Mouse (Mus musculus): ENCODE measurements around the gene B4galt1.
"Not testable (repeated sequence)": the region's sequence is repeated elsewhere in the genome, so short reads cannot be mapped to it uniquely, and the experiment has no call there.

Gene B4galt1

DNA sequence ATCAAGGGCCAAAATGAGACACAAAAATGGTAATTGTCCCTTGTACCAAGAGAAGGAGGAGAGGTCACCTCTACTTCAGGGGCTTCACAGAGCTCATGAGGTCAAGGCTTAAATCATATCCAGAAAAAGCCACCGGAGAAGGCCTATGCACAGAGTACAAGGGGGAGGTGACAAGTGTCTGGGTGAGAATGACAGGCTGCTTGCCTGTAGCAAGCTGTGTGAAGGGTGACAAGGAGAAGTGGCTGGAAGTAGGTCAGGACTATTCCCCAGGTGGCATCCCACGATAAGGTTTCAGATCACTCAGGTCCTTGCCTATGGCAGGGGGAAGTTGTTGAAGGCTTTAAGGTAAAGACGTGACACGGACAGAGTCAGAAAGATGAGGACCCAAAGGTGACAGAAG lies 33.8 kb downstream of the B4galt1 start:
- in situ Hi-C loops (cut with MseI, MboI), result no loop called here

DNA sequence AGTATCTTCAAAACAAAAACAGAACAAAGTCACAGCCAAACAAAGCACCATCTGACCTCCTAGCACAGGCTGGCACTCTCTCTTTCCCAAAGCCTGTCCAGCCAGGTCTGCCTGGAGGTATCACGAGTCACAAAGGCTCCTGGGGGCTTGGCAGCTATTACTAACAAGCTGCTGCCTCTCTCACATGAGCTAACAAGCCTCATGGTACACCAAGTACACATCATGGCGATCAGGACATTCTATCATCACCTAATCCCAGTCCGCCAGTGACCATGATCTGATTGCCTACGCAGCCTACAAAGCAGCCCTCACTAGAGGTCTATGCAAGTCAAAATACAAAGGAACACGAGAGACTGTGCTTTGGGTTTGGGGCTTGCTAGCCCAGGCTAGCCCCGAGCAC lies 34.7 kb downstream of the B4galt1 start:
- in situ Hi-C loops (cut with MseI, MboI), result no loop called here

DNA sequence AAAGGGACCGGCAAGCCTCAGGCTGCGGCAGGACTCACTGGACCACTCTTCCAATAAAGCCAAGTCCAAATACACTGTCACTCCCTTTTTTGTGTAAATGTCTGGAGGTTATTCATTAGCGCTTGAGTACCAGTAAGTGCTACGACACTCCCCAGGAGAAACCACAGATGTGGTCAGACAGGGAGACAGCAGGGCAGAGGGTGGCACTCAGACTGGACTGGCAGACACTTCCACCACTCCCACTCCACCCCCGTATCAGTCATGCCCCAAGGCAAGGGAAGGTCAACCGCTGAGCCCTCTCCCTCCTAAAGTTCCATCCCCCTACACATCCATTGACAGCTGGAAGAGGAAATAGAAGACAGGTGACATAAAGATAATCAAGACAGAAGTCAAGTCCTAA lies 35.4 kb downstream of the B4galt1 start:
- in situ Hi-C loops (cut with MseI, MboI), result no loop called here

DNA sequence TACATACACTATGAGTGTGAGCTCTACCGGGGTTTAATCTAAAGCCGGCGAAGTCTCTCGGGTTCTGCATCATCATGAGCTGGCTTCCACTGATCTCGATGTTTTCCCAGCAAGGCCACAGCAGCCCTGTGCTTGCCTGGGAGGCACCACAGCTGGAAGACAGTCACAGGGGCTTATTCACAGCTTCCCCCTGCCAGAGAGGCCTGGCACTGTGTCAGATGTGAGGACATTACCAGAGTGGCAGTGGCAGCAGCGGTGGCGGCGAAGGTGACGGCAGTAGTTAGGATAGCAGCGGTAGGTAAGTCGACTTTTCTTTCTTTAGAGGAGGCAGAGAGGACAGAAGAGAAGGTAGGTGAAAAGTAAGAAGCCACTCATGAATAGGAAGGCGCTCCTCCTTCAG lies 35.9 kb downstream of the B4galt1 start:
- in situ Hi-C loops (cut with MseI, MboI), result no loop called here

DNA sequence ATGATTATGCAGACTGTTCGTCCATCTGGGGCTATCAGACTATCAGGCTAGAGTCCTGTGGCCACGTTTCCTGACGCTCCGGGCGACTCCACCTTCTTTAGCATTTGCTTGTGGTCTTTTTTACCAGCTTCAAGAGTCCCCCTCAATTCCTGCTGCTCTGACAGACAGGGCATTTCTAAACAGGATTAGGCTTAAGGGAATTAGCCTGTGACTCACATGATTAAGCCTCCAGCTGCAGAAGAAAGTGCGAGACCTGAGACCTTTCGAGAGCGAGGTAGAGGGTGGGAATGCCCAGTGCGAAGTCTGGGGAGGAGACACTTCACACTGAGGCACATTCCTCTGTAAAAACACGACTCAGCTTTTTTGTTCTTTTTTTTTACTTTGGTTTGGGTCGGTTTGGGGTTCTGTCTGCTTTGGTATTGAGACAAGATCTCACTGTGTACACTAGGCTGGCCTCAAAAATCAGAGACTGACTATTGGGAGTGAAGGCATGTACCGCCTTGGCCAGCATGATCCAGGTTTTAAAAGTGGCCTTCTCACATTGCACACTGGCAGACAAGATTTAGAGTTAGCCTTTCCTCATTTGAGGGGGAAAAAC lies 37.9 kb downstream of the B4galt1 start:
- in situ Hi-C loops (cut with MseI, MboI), result no loop called here

DNA sequence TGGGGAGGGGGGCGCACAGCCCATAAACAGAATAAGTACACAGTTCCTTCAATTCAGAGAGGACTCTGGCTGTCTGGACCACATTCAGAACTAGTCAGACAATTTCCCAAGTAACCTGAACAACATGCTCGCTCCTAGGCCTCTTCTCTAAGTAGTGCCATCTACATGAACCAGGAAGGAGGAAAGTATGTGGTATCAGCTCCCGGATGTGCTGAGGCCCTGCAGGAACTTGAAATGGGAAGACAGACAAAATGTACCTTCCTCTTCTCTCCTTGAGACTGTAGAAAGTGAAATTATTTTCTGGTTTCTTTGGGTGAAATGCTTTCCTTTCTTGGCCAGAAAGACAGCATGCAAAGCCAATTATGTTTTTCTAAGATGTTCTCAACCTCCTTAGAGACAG lies 38.7 kb downstream of the B4galt1 start:
- in situ Hi-C loops (cut with MseI, MboI), result no loop called here

DNA sequence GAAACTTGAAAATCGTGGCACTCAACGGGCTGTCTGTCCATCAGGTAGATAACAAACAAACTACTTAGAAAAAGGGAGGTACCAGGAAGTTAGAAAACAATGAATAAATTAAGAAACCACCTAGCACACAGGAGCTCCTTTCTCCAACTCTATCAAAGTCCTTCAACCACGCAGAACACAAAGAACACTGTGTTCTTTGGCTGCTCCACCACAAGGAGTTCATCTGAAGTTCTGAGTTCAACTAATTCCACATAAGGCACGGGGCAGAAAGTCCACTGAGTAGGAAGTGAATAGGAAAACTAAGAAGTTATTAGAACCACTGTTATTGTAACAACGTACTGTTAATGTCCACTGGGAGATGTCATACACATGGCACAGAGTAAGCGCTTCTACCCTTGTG lies 39.4 kb downstream of the B4galt1 start:
- in situ Hi-C loops (cut with MseI, MboI), result no loop called here

DNA sequence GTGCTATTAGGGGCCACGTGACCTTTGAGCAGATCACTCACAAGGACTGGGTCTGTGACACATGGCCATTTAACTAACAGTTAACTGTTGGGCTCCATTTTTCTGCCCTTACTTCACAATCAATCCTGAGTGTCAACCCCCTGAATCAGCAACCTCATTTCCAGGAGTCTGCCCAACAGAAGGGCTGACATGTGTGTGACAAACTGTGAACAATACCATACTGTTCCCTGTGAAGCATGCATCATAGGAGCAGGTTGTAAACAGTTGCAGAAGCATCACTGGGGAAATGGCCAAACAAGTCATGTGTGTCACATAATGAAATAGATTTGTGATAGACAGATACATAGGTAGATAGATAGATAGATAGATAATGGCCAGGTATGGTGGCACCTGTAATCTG lies 40.9 kb downstream of the B4galt1 start:
- in situ Hi-C loops (cut with MseI, MboI), result no loop called here

DNA sequence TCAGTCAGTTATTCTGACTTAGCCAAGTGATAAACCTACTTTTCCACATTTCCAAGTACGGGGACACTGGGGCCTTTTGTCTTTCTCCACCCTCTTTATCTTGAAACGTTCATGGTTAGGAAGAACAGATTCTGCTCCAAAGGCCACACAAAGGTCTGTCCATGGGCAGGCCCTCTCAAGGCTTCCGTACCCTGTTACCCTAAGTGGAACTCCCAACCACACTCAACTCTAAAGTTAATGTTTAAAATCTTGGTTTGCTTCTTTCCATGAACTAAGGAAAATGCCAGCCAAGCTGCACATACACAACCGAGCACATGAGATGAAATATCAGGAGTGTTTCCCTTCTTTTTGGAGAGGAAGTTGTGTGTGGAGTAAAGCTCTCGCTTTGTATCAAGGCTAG lies 43.3 kb downstream of the B4galt1 start:
- in situ Hi-C loops (cut with MseI, MboI), result no loop called here

DNA sequence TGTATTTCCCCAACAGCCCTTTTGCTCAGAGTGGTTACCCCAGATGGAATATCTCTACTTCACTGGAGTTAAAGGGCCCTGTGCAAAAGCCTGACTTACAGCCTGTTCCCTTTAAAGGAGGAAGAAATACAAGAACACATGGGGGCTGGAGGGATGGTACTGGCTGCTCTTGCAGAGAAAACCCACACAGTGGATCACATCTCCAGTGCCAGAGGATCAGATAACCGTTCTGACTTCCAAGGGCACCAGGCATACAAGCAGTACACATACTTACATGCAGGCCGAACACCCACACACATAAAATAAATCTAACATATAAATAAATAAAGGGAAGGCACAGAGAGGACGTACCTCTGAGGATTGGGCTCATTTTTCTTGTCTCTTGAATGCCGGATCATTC lies 46.4 kb downstream of the B4galt1 start:
- in situ Hi-C loops (cut with MseI, MboI), result no loop called here

DNA sequence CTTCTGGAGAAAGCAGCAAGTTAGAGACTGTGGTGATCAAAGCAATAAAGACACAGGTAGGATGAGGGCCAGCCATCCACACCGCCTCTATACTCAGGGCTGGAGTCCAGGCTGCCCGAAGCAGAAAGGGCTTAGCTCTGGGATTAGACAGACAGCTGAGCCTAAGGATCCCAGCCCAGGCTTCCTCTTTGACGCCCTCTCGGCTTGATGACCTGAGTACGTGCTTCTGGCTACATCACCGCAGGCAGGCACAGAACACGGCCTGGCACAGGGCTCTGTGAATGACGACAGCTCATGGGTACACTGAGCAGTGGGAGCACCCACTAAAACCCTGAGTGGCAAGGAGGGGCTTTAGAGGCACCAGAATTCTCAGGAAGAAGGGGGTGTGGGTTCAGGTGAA lies 48.4 kb downstream of the B4galt1 start:
- in situ Hi-C loops (cut with MseI, MboI), result no loop called here

DNA sequence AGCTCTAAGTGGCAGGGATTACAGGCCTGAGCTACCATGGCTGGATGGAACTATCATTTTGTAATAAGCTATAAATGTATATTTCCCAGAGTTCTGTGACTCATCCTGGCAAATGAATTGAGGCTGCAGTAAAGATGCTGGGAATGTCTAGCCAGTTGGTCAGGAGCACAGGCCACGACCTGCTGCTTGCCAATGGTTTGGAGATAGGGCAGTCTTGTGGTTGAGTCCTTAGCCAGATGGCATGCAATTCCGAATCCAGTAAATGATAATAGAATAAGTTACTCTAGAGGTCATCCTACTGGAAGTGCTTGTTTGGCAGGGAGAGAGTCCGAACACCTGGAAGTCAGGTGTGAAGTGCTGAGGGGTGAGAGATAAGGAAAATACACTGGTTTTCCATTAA lies 51.0 kb downstream of the B4galt1 start:
- in situ Hi-C loops (cut with MseI, MboI), result no loop called here

DNA sequence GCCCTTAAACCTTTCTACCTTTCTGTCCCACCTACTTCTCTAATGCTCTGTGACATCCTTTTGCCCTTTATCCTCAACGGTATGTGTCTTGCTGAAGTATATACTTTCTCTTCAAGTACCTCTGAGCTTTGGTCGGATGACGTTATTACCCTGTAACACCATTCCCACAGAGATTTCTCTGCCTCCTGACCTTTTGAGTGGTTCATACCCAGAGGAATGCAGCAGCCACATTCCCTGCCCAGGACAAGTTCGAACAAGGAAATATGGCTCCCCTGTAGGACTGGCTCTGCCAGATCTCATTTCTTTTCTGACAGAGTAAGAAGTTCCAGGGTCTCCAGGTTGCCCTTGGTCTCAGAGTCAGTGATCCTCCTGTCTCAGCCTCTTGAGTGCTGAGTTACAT lies 51.9 kb downstream of the B4galt1 start:
- in situ Hi-C loops (cut with MseI, MboI), result no loop called here

DNA sequence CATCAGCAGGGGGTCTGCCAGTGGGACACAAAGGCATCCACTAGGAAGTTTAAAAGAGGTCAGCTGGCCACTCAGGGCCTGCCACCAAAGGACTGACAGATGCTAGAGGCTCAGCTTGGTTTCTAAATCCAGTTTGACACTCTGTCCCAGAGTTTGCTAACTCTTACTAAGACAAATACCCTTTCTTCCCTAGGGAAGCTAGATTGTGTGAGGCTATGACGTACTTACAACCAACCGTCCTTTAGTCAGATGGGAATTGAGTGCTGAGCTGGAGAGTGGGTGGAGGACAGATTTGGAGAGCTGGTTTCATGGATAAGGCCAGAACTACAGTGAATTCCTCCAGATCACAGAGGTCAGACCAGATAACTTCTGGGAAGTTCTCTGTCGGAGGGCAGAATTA lies 52.9 kb downstream of the B4galt1 start:
- in situ Hi-C loops (cut with MseI, MboI), result no loop called here

DNA sequence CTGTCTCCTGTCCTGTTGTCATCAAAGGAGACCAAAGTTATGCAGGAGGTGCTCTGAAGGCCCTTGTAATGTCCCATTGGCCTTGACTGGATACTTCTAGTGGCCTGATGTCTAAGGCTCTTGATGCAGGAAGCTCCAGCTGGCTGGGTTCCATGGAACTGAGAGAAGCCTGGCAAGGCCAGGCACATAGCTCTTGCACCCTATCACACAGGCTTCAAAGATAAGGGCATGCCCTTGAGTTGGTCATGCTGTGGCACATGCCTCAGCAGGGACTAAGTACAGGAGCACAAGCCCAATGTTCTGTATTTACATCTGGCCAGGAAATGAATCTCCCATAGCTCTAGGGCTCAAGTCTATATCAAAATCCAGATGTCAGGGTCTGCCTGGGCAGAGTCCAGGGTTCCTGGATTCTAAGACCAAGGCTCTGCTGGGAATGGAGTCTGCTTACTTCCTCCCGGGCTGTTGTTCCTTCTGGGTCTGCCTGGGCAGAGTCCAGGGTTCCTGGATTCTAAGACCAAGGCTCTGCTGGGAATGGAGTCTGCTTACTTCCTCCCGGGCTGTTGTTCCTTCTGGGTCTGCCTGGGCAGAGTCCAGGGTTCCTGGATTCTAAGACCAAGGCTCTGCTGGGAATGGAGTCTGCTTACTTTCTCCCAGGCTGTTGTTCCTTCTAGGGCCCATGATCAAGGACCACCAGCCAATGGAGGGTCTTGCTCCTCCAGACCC lies 54.8 kb downstream of the B4galt1 start:
- in situ Hi-C loops (cut with MseI, MboI), result not testable (repeated sequence)

DNA sequence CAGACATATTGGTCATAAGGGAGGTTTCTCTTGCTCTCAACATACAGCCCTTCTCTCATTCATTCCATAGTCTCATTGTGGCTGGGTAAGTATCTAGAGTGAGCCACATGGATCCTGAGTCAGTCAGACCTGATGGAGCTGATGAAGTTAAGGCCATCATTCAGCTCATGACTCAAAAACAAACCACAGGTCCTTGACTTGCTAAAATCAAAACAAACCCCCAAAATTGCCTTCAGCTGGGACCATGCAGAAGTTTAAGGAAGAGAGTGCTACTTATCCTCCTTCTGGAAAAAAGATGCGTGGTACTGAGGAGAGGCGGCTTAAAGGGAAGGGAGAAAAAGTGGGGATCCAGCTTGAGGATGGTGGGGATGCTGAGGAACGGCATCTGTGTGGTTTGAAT lies 58.0 kb downstream of the B4galt1 start:
- in situ Hi-C loops (cut with MseI, MboI), result no loop called here

DNA sequence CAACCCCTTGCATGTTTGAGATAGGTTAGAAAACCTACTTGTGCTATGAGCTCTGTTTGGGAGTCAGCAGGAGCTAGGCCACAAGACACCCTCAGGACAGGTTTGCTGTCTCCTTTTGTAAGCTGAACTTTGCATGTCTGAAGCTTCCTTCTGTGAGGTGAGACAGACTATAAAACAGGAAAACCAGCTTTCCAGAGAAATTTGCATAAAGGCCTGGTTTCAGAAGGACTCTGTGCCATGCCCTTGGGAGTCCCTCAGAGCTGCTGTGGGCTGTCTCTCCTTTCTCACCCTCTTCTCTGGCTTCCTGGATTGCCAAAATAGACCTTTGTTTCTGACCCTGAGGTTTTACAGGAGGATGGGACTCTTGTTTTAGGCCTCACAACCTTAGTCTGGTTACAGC lies 59.5 kb downstream of the B4galt1 start:
- in situ Hi-C loops (cut with MseI, MboI), result no loop called here

DNA sequence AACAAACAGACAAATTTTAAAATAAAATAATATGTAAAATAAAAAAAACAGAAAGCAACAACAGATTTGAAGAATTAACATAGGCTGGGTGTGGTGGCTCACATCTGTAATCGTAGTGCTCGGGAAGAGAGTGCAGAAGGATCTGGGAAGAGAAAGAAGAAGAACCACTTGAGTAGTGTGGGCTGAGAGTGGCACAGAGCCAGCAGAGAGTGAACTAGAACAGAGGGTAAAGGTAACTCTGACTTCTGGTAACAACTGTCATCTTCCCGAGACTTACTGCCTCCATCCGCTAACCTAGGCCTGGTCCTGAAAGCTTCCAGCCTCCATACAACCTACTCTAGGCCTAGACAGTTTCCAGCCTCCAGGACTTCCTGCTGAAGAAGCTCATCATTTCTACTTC lies 62.6 kb downstream of the B4galt1 start:
- in situ Hi-C loops (cut with MseI, MboI), result no loop called here

DNA sequence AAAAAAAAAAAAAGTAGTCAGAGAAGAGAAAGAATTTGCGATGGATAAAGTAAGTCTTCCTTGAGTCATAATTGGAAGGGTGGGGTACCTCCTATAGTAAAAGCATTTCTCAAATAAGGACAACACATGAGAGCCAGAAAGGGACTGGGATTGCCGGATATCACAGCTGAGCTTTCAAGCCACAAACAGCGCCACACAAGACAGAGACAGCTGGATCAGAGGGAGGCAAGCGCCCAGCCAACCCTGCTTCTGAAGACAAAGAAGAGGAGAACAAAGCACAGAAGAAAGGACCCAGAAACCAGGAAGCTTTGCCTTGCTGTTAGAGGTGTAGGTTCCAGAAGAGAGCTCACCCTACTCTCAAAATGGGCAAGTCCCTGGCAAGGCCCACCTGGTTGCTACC lies 67.2 kb downstream of the B4galt1 start:
- in situ Hi-C loops (cut with MseI, MboI), result no loop called here

DNA sequence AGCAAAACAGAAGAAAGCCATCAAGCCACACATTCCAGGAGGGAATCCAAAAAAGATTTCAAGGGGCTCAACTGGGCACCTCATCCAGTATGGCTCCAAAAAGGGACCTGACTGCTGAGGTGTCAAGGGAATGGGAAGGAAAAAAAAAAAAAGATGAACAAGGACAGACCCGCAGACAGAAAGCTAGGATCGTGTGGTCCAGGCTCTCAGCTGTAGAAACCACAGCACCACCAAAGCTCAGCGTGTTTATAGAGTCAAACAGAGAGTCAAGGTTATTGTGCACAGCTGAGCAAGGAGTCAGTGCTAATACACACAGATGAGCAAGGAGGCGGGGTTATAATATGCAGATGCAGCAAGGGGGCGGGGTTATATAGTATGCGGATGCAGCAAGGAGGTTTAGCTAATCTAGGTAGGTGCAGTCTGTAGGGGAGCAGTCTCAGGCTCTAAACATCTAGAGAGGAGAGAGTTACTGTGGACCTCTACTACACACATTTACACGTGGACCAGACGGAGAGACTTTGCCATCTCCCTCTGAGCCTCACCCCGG lies 68.1 kb downstream of the B4galt1 start:
- in situ Hi-C loops (cut with MseI, MboI), result no loop called here

DNA sequence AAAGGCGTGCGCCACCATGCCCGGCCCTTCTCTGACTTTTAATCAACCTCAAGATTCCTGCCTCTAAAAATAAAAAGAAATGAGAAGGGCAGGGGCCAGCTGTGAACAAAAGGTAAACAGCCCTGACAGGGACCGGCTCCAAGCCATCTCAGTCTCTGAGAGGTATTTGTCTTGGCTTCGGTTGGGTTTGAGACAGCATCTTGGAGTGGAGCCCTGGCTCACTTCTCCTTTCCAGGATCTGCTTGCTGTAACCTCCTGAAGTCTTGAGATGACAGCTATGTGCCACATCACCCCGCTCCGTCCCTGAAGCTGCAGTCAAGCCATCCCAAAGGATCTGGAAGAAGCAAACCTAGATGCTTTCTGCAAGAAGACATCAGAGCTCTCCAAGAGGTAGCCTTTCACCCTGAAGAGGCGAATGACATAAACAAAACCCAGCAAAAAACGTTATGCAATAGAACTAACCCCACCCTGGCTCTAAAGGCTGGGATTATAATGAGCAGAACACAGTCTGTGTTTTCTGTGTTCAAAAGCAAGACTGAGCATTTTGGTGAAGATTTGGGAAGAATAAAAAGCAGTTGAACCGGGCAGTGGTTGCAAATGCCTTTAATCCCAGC lies 69.1 kb downstream of the B4galt1 start:
- in situ Hi-C loops (cut with MseI, MboI), result no loop called here

DNA sequence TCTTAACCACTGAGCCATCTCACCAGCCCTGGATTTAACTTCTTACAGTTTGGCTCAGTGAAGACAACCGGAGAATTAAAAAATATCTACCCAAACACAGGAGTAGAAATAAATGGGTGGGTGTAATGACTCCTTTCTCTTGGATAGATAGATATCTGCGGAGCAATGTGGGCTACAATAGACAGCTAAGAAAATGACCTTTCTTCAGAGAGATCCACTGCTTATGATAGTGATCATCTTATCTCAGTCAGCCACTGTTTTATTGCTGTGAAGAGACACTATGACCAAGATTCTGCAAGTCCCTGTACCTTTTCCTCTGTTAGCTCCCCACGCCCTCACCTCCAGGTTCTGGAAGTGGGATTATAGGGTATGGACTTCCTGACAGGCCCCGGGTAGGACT lies 70.8 kb downstream of the B4galt1 start:
- in situ Hi-C loops (cut with MseI, MboI), result no loop called here

DNA sequence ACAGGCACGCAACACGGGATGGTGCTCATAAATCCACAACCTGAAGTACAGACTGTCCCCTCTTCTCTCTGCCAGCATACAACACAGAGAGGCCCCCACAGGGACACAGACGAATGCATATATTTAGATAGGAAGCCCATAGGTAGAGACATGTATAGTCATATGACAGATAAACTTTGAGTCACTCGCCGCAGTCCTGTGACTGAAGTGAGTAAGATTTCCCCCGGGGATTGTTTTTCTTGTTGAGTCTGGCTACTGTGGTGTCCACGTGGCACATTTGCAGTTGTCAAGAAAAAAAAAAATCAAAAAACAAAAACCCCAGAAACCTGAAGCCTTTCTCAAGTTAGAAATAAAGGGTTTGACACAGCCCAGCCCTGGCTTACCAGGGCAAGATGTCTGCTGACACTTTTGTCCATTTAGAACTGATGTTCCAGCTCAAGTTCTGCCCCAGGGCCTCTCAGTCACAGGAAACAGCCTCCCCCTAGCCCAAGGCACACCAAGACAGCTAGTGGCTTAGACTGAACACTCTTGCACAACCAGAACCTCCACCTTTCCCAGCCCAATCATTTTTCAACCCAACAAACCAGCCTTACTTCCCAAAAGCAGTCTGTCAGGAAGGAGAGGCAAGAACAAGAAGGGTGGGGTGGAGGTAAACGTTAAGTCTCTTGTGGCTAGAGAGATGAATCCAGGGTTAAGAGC lies 71.9 kb downstream of the B4galt1 start:
- in situ Hi-C loops (cut with MseI, MboI), result no loop called here

Measured in mouse trophoblast stem cell (cell line).